Mouse (Mus musculus) hindbrain, embryonic 13.5 days (tissue): ENCODE results near the gene P4ha3. TPM values are rescaled to one million over a fixed set of nuclear protein-coding genes. Genes with fewer than 3 reads are reported as not detected.
"Not testable (repeated sequence)": the region's sequence is repeated elsewhere in the genome, so short reads cannot be mapped to it uniquely, and the experiment has no call there.

Experiments
- ATAC-seq: fragments of 200-750 bp; cut with Nextera tagmentation; 2 replicates; pipeline ENCODE4 v1.8.0; 2017; ENCODE audit warnings: moderate TSS enrichment; ENCODE audit not compliant: low FRiP score
- H3K27ac ChIP-seq: fragments of 300-500 bp; sonication (generic); 2 replicates; pipeline ENCODE4 v1.5.1; 2015; ENCODE audit warnings: inconsistent platforms, mild to moderate bottlenecking, moderate library complexity
- H3K27me3 ChIP-seq: fragments of 300-500 bp; sonication (generic); 2 replicates; pipeline ENCODE4 v1.6.1; 2015; ENCODE audit warnings: mild to moderate bottlenecking, inconsistent platforms
- H3K36me3 ChIP-seq: fragments of 300-500 bp; sonication (generic); 2 replicates; pipeline ENCODE4 v1.6.1; 2015; ENCODE audit warnings: mild to moderate bottlenecking, inconsistent platforms
- H3K4me1 ChIP-seq: fragments of 300-500 bp; sonication (generic); replicated peaks from 2 replicates; pipeline ENCODE4 v1.6.1; 2015; ENCODE audit warnings: inconsistent platforms
- H3K4me2 ChIP-seq: fragments of 300-500 bp; sonication (generic); 2 replicates; pipeline ENCODE4 v1.6.1; 2015; ENCODE audit warnings: inconsistent platforms, mild to moderate bottlenecking, moderate library complexity
- H3K4me3 ChIP-seq: fragments of 300-500 bp; sonication (generic); 2 replicates; pipeline ENCODE4 v1.5.1; 2015; ENCODE audit warnings: mild to moderate bottlenecking, inconsistent platforms
- H3K9ac ChIP-seq: fragments of 300-500 bp; sonication (generic); 2 replicates; pipeline ENCODE4 v1.6.1; 2015; ENCODE audit warnings: mild to moderate bottlenecking, inconsistent platforms
- H3K9me3 ChIP-seq: fragments of 300-500 bp; sonication (generic); 2 replicates; pipeline ENCODE4 v1.6.1; 2016; ENCODE audit warnings: inconsistent platforms
- WGBS: fragments of 180-500 bp; shearing (Covaris S2); methylation state at CpG from one replicate; pipeline ENCODE4 v1.1.7; 2015; 5-methylcytosine and 5-hydroxymethylcytosine counted together
- polyA plus RNA-seq: library from polyadenylated mRNA; unstranded; fragments of >200 nt; fragmentation: Nextera tagmentation; extraction: Ambion mirVana; gene quantifications from 2 replicates; pipeline ENCODE4 v1.2.1, GENCODE M21; 2015

The P4ha3 gene
- polyA plus RNA-seq: 5.9 and 6.4 TPM in 2 replicates

DNA sequence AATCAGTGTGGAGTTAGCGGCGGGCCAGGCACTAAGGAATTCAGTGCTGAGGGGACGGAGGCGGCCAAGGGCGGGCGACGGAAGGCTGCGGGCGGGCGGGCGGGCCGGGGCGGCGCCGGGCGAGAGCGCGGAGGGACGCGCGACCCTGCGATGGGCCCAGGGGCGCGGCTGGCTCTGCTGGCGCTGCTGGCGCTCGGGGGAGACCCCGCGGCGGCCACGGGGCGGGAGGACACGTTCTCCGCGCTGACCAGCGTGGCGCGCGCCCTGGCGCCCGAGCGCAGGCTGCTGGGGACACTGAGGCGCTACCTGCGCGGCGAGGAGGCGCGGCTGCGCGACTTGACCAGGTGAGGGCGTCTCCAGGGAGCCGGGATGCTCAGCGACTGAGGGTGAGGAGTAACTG lies at the start of gene P4ha3:
Gene P4ha3, plus strand, starts transcription at position 138 of the 400 bp plus-strand sequence.
- peak within 1 kb of the TSS; percentile 81 for H3K9ac ChIP-seq
- under 1% methylated on average over 46 of the region's 53 CpGs for WGBS
- peak within 1 kb of the TSS; percentile 92 for H3K4me2 ChIP-seq
- ATAC-seq: peak; percentile 62
- peaks cover 34% of the 10 kb centered on the region for H3K4me1 ChIP-seq
- no peaks in the 10 kb centered on the region for H3K36me3 ChIP-seq
- peak within 1 kb of the TSS; percentile 58 for H3K4me3 ChIP-seq
- peak within 1 kb of the TSS; percentile 64 for H3K27ac ChIP-seq
- H3K27me3 ChIP-seq: peaks cover 22% of the 10 kb centered on the region
- H3K9me3 ChIP-seq: no peaks in the 10 kb centered on the region

DNA sequence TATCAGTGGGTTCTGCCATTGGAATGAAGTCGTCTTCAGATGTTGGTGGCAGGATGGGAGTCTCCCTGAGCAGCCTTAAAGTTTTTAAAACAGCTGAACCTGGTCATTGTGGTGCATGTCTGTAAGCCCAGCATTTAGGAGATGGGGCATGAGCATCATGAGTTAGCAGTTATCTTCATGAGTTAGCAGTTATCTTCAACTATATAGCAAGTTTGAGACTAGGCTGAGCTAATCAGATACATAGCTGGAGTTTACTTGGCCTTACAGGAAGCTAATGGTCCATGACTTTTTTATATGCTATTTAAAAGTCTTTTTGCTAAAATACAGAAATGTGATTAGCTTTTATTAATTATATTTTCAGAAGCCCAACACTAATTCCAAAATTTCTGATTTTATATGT lies 47.0 kb upstream of the P4ha3 start:
- H3K9ac ChIP-seq: no peak overlapping the region
- no peaks in the 10 kb centered on the region for H3K9me3 ChIP-seq
- H3K27ac ChIP-seq: no peak overlapping the region
- no peak overlapping the region for H3K4me2 ChIP-seq
- no peaks in the 10 kb centered on the region for H3K27me3 ChIP-seq
- no peak for ATAC-seq
- H3K36me3 ChIP-seq: no peaks in the 10 kb centered on the region
- 83% methylated on average over 1 of the region's 1 CpGs for WGBS
- H3K4me3 ChIP-seq: no peak overlapping the region
- H3K4me1 ChIP-seq: peaks cover 11% of the 10 kb centered on the region

DNA sequence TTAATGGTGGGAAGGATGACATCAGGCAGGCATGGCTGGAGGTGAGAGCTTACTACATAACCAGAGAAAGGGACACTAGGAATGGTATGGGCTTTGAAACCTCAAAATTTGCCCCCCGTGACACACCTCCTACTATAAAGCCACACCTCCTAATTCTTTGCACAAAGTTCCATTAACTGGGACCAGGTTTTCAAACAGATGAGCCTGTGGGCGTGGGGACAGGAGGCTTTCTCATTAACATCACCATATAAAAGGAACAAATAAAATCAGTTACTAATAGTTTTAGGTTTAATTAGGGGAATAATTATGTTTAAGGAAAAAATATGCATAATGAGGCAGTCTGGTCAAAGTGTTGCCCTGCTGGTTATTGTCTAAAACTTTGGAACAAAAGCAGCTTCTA lies 44.7 kb upstream of the P4ha3 start:
- H3K4me1 ChIP-seq: no peaks in the 10 kb centered on the region
- no peaks in the 10 kb centered on the region for H3K36me3 ChIP-seq
- H3K27me3 ChIP-seq: no peaks in the 10 kb centered on the region
- H3K4me3 ChIP-seq: no peak overlapping the region
- no peak overlapping the region for H3K27ac ChIP-seq
- no peaks in the 10 kb centered on the region for H3K9me3 ChIP-seq
- H3K9ac ChIP-seq: no peak overlapping the region
- 84% methylated on average over 2 of the region's 2 CpGs for WGBS
- no peak overlapping the region for H3K4me2 ChIP-seq
- no peak for ATAC-seq

DNA sequence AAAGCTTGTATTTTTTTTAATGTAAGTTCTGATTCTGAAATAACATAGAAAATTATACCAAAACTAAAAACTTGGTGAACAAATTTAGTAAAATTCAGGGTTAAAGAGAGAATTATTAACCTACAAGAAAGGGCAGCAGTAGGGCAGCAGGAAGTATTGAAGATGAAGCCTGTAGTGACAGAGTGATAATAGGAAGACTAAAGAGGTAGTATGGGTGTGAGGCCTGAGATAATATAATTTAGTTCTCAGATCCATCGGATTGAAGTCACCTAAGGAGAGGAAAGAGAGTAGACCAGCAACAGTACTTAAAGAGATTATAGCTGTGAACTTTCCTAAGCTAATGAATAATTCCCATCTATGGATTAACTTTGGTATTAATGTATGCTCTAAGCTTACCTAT lies 42.3 kb upstream of the P4ha3 start:
- Histone ChIP-seq H3K9ac (no peak overlapping the region), H3K27me3 (no peaks in the 10 kb centered on the region), H3K9me3 (no peaks in the 10 kb centered on the region), H3K4me2 (no peak overlapping the region), H3K4me1 (no peaks in the 10 kb centered on the region), H3K4me3 (no peak overlapping the region), H3K27ac (no peak overlapping the region), H3K36me3 (no peaks in the 10 kb centered on the region)
- 93% methylated on average over 1 of the region's 1 CpGs for WGBS
- no peak for ATAC-seq

DNA sequence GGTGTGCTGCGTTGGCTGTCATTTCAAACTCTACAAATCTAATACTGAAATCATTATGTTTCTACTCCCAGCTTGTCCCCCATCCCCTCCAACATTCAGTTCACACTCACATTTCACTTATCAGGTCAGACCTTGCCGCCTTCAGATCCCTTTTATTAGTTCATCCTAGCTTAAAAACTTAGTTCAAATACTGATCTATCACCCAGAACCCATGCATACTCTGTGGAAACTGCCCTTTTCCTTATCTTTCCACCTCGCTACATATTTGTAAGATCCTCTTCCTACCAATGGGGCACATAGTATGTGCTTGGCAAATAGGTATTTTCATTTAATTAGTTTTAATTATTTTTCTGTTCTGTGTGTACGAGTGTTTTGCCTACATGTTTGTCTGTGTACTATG lies 41.1 kb upstream of the P4ha3 start:
- WGBS: 92% methylated on average over 4 of the region's 4 CpGs
- H3K9ac ChIP-seq: no peak overlapping the region
- H3K36me3 ChIP-seq: no peaks in the 10 kb centered on the region
- H3K4me3 ChIP-seq: no peak overlapping the region
- H3K4me2 ChIP-seq: no peak overlapping the region
- no peak for ATAC-seq
- H3K9me3 ChIP-seq: no peaks in the 10 kb centered on the region
- H3K27ac ChIP-seq: no peak overlapping the region
- H3K4me1 ChIP-seq: no peaks in the 10 kb centered on the region
- H3K27me3 ChIP-seq: no peaks in the 10 kb centered on the region

DNA sequence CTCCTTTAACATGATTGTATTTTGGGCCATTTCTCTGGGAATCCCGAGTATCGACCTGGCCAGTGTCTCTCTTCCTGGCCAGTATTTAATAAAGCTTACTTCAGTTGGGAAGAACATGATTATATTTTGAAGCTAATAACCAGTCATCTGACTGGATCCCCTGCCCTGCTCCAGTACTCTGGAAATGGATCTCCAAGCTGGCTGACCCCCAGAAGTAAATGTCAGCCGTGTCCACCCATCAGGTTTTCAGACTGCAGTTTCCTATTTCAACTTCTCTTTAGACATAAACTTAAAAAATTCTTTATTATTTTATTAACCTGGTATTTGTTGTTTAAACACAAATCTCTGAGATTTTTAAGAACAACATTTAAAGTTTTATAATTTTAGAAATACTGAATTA lies 40.1 kb upstream of the P4ha3 start:
- no peak overlapping the region for H3K27ac ChIP-seq
- H3K36me3 ChIP-seq: no peaks in the 10 kb centered on the region
- no peak for ATAC-seq
- no peaks in the 10 kb centered on the region for H3K4me1 ChIP-seq
- no peak overlapping the region for H3K4me3 ChIP-seq
- H3K4me2 ChIP-seq: no peak overlapping the region
- WGBS: 94% methylated on average over 3 of the region's 3 CpGs
- no peaks in the 10 kb centered on the region for H3K27me3 ChIP-seq
- H3K9me3 ChIP-seq: no peaks in the 10 kb centered on the region
- H3K9ac ChIP-seq: no peak overlapping the region

DNA sequence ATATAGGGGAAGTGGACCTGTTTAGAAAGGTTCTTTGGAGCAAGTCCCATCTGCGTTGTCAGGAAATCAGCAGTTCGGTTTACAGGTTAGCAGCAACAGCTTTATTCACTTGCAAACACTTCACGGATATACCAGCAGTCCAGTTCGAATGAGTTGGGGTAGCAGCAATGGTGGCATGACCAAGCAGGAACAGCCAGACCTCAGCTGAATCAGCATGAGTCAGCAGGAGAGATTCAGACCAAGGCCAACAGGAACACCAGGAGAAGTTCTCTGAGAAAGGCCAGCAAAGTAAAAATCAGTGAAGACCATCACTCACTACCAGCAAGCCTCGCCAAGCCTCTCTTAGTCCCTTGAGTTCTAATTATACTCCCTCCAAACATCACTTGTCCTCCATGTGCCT lies 34.7 kb upstream of the P4ha3 start:
- no peak for ATAC-seq
- no peak overlapping the region for H3K27ac ChIP-seq

DNA sequence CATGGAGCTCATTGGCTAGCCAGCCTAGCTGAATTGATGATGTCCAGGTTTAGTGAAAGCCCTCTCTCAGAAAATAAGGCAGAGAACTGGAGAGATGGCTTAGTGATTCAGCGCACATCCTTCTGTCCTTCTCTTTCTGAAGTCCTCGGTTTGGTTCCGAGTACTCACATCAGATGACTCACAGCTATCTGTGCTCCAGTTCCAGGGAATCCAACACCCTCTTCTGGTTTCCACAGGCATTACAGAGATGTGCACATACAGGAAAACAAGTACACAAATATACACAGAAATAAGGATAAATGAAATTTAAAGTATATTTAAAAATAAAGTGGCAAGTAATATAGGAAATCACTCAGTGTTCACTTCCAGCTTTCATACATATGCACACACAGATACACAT lies 23.0 kb upstream of the P4ha3 start:
- 89% methylated on average over 3 of the region's 3 CpGs for WGBS

More for the DNA sequence above, 34.7 kb upstream of the P4ha3 start:
- Histone ChIP-seq H3K4me3 (no peak overlapping the region), H3K9ac (no peak overlapping the region), H3K27me3 (no peaks in the 10 kb centered on the region), H3K9me3 (no peaks in the 10 kb centered on the region), H3K36me3 (peaks cover 39% of the 10 kb centered on the region), H3K4me2 (no peak overlapping the region), H3K4me1 (no peaks in the 10 kb centered on the region)
- 96% methylated on average over 5 of the region's 5 CpGs for WGBS

DNA sequence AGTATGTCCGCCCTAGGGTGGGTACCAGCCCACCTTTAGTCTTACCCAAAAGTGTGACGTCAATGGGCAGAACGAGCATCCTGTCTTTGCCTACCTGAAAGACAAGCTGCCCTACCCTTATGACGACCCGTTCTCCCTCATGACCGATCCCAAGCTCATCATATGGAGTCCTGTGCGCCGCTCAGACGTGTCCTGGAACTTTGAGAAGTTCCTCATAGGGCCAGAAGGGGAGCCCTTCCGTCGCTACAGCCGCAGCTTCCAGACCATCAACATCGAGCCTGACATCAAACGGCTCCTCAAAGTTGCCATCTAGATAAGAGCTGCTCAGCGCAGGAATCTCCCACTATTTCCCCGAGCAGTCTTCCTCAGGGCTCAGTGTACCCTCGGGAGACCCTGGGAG lies 20.4 kb upstream of the P4ha3 start:
- not testable (repeated sequence) for H3K4me3 ChIP-seq, H3K9ac ChIP-seq, H3K9me3 ChIP-seq, H3K27me3 ChIP-seq, H3K4me2 ChIP-seq, H3K4me1 ChIP-seq, H3K27ac ChIP-seq, ATAC-seq
- WGBS: 62% methylated on average over 17 of the region's 17 CpGs
- H3K36me3 ChIP-seq: peaks cover 75% of the 10 kb centered on the region

More for the DNA sequence above, 23.0 kb upstream of the P4ha3 start:
- H3K4me2 ChIP-seq: no peak overlapping the region
- H3K9ac ChIP-seq: no peak overlapping the region
- H3K4me3 ChIP-seq: no peak overlapping the region
- ATAC-seq: no peak
- no peaks in the 10 kb centered on the region for H3K27me3 ChIP-seq
- H3K4me1 ChIP-seq: no peaks in the 10 kb centered on the region
- H3K27ac ChIP-seq: no peak overlapping the region
- peaks cover 61% of the 10 kb centered on the region for H3K36me3 ChIP-seq
- H3K9me3 ChIP-seq: no peaks in the 10 kb centered on the region

DNA sequence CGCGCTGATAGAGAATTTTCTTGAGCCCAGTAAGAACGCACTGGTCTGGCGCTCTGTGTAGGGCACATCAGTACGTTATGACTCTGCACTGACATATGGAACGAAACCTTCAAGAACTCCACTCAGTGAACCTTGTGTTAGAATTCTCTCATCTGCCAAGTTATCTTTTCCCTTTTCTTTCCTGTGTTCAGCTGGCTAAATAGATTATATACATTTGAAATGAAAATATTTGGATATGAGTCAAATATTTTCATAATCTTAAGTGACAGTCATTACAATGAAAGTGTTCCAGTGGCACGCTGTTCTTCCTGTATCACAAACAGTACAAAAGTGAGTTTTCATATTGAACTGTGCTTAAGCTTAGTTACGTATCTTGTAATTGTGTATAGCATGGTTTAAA lies 13.0 kb upstream of the P4ha3 start:
- Histone ChIP-seq H3K27ac (no peak overlapping the region), H3K27me3 (no peaks in the 10 kb centered on the region), H3K36me3 (peaks cover 42% of the 10 kb centered on the region), H3K9me3 (no peaks in the 10 kb centered on the region), H3K9ac (no peak overlapping the region), H3K4me1 (no peaks in the 10 kb centered on the region), H3K4me2 (no peak overlapping the region), H3K4me3 (no peak overlapping the region)
- ATAC-seq: no peak
- WGBS: 96% methylated on average over 8 of the region's 8 CpGs

DNA sequence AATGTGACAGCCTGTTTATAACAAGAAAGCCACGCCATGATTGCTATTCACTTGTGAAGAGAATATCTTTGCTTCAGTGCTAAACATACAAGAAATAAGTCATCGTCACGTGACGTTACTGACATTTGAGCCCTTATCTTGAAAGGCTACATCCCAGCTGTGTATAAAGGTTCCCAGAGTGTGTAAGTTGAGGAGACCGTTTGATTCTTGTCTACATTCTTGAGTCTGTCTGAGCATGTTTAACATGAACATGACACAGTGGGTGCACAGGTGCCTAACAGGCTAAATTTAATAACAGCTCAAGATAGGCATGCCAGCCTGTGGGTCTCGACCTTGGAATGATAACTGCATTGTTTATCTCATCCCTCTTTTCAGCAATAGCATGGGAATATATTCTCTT lies 10.8 kb upstream of the P4ha3 start:
- no peaks in the 10 kb centered on the region for H3K4me1 ChIP-seq
- H3K4me3 ChIP-seq: no peak overlapping the region
- ATAC-seq: no peak
- H3K27me3 ChIP-seq: no peaks in the 10 kb centered on the region
- WGBS: 87% methylated on average over 6 of the region's 6 CpGs
- no peak overlapping the region for H3K27ac ChIP-seq
- no peaks in the 10 kb centered on the region for H3K9me3 ChIP-seq
- H3K9ac ChIP-seq: no peak overlapping the region
- no peak overlapping the region for H3K4me2 ChIP-seq
- H3K36me3 ChIP-seq: peaks cover 25% of the 10 kb centered on the region

DNA sequence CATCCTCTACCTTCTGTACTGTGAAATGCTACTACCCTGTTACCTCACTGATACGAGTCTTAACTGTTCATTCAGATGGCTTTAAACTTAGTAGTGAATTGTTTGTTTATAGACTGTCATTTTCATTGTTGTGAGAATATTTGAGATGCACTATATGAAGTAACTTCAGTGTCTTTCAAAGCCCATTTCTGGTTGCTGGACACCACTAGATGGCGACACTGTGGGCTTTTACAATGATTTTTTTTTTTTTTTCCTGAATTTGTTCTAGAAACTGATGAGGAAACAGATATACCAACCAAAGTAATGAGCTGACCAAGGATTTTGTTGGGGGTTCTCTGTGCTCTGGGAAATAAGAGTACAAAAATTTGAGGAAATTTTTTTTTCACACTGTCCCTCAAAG lies 8.9 kb upstream of the P4ha3 start:
- no peaks in the 10 kb centered on the region for H3K4me1 ChIP-seq
- no peak overlapping the region for H3K9ac ChIP-seq
- H3K9me3 ChIP-seq: no peaks in the 10 kb centered on the region
- no peaks in the 10 kb centered on the region for H3K27me3 ChIP-seq
- H3K27ac ChIP-seq: no peak overlapping the region
- peaks cover 18% of the 10 kb centered on the region for H3K36me3 ChIP-seq
- ATAC-seq: no peak
- H3K4me2 ChIP-seq: no peak overlapping the region
- H3K4me3 ChIP-seq: no peak overlapping the region
- WGBS: 44% methylated on average over 2 of the region's 2 CpGs

DNA sequence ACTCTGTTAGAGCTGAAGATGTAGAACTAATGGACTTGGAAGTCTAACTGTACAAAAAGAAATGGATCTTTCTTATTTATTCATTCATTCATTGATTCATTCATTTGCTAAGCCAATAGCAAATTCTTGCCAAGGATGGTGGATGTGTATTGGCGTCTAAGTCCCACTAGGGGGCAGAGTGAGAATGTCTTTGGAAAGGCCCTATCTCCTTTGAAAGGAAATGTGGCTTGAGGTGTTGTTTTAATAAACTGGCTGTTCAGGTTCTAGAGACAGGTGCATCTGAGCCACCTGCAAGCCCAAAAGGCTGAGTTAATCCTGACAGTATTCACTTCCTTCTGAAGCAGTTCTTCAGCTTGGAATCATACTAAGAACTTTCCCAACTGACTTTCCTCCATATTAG lies 5.5 kb upstream of the P4ha3 start:
- H3K4me1 ChIP-seq: peaks cover 8% of the 10 kb centered on the region; the same call in 1 of the 2 replicates
- H3K9me3 ChIP-seq: no peaks in the 10 kb centered on the region
- ATAC-seq: no peak
- H3K4me2 ChIP-seq: no peak overlapping the region
- H3K4me3 ChIP-seq: no peak overlapping the region
- no peak overlapping the region for H3K9ac ChIP-seq
- H3K27ac ChIP-seq: no peak overlapping the region
- 0% methylated on average over 1 of the region's 1 CpGs for WGBS
- H3K36me3 ChIP-seq: peaks cover under 1% of the 10 kb centered on the region; the same call in 1 of the 2 replicates
- H3K27me3 ChIP-seq: peaks cover 5% of the 10 kb centered on the region; the same call in 1 of the 2 replicates
